Mouse (Mus musculus): ENCODE results near the gene Ap5s1.

GRCm38 (mm10) chr2:131176491-131176890, 30.4 kb upstream of the Ap5s1 start:
- no peak for TF ChIP-seq CTCF (IDR thresholded peaks at IDR 0.05)
- no peak for TF ChIP-seq EP300 (IDR thresholded peaks at IDR 0.05)
